Mouse (Mus musculus) G1E (cell line): ENCODE results near the gene Dab1.

Experiments
- CTCF ChIP-seq: IDR thresholded peaks from 2 replicates; pipeline ENCODE4 v1.5.1; 2012; ENCODE audit warnings: low read depth, low read length, inconsistent platforms, mixed read lengths
- GATA1 ChIP-seq: IDR thresholded peaks from 2 replicates; pipeline ENCODE4 v1.6.1; 2012; ENCODE audit warnings: borderline replicate concordance, low read length, inconsistent platforms, mixed read lengths
- POLR2AphosphoS5 ChIP-seq: IDR thresholded peaks from 2 replicates; pipeline ENCODE4 v1.6.1; 2012; ENCODE audit warnings: low read depth, low read length, inconsistent platforms; ENCODE audit not compliant: insufficient replicate concordance
- TAL1 ChIP-seq: conservative IDR thresholded peaks from 2 replicates; pipeline ENCODE4 v1.6.1; 2012; ENCODE audit warnings: low read depth, low read length, inconsistent platforms, mixed read lengths

GRCm38 (mm10) chr4:103575556-103575955 lies 43.6 kb upstream of the Dab1 start:
- TF ChIP-seq CTCF (no peak), TAL1 (no peak), POLR2AphosphoS5 (no peak), GATA1 (no peak)
